Mouse (Mus musculus) spleen, adult 2 months (tissue): Measurements from ENCODE around the gene Sema4b.

Experiments
- CTCF ChIP-seq: fragments of 200-500 bp; IDR thresholded peaks from 2 replicates; pipeline ENCODE4 v1.5.1; 2011; ENCODE audit warnings: mild to moderate bottlenecking, inconsistent platforms; ENCODE audit not compliant: insufficient read depth, insufficient read length, insufficient replicate concordance; ENCODE audit errors: extremely low read depth
- POLR2A ChIP-seq: fragments of 200-500 bp; IDR thresholded peaks from 2 replicates; pipeline ENCODE4 v1.6.1; 2011; ENCODE audit warnings: low read depth, low read length, inconsistent platforms

DNA sequence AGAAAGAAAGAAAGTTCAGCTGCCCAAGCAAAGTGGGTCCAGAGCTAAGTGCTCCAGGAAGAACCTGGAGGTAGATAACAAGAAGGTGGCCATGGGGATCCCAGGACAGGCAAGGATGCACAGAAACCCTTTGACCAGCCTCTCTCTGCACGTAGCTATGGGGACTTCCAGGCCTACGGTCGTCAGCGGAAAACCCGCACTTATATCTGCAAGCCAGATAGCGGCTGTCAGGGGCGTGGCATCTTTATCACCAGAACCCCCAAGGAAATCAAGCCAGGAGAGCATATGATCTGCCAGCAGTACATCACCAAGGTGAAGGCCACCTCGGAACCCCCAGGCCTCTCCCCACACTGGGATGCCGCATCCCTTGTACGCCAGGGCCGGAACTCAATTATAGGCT lies 66.2 kb downstream of the Sema4b start:
- no peak for TF ChIP-seq CTCF
- TF ChIP-seq POLR2A = no peak
